Mouse (Mus musculus): Measurements from ENCODE around the gene Pgap2. TPM values are rescaled to one million over a fixed set of nuclear protein-coding genes. Genes with fewer than 3 reads are reported as not detected.

Gene Pgap2
- polyA plus RNA-seq, 1 experiment, result 64.7 TPM

DNA sequence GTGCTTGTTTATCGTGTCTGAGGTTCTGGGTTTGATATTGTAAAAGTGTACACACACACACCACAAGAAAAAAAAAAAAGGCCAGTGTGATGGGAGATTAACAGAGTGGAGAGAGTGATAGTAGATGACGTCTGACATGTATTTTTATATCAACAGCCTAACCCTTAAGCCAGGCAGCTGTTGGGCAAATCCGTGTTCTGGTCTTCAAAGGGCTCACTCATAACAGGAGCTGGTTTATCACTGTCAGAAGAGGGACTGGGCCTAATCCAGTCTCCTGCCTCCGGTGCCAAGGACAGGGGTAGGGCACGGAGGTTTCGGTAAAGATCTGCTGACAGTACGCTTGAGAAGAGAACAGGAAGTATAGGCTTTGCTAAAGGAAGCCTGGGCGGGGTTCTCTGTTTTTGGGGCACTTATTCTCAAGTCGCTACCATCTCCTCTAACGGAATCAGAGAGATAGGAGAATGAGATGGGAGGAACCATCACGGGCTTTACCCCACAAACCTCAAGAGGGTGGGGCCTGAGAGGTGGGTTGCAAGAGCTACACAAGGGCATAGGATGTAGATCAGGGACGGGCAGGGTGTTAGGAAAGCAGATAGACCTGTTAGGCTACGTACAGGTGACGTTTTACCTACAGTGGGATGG is 56.5 kb downstream of the Pgap2 start:
- DNase-seq (ENCODE audit: low spot score), result no peak

DNA sequence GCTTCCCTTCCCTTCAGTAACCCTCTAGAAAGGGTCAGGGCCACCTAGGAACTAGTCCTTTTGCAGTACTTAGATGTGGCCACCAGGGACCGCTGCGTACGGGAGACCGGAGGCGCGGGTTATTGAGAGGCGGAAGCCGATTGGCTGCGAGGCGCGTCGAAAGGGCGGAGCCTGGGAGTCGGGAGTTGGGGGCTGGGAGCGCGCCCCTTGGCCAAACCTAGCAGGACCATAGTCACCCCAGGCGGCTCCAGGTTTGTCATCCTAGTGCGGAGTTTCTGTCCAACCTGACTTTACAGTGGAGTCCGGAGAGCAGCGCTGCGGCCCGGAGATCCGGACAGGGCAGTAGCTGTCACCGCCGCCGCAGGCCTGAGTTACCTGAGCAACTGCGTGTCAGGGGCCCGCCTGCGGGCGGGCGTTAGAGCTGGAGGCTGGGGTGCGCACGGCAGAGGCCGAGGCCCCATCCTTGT is 57.1 kb downstream of the Pgap2 start:
- peak; percentile 94 for DNase-seq (ENCODE audit: low spot score)

DNA sequence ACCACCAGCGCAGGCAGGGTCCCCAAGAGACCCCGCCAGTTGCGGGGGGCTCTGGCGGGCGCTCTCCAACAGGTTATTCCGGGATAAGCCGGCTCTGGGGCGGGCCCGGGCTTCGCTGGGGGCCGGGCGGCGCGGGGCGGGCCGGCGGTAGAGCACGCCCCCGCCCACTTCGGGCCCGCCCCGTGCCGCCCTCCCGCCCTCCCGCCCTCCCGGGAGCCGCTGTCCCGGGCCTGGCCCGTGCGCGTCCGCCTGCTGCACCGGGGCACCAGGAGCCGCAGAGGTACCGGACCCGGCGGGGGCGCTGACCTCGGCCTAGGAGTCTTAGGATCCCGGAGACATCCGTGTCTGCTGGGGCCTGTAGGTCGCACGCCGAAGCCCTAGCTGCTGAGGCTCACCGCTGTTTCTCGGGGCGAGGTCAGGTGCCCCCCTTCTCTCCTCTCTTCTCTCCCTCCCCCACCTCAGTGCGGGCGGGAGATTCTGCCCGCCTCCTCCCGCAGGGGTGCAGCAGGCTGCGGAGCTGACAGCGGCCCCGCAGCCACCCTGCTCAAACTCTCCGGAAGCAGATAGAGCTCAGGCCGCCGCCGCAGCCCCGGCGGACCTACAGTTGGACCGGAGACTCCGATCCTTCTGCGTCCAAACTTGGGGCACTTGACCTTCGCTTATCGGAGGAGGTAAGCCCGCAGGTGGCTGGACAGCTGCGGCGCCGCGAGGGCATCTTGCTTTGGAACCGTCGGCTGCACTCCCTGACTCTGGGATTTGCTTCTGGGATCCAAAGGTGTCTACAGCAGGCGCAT is 57.8 kb downstream of the Pgap2 start, which contains the start of gene Stim1:
TSS of gene Stim1 (plus strand) at position 206 of the 794 bp plus-strand sequence.
- DNase-seq (ENCODE audit: low spot score), result no peak

- DNase-seq (ENCODE audit: low spot score), result no peak
Observed at GRCm38 (mm10) chr7:102268395-102268748, 58.4 kb downstream of the Pgap2 start.

DNA sequence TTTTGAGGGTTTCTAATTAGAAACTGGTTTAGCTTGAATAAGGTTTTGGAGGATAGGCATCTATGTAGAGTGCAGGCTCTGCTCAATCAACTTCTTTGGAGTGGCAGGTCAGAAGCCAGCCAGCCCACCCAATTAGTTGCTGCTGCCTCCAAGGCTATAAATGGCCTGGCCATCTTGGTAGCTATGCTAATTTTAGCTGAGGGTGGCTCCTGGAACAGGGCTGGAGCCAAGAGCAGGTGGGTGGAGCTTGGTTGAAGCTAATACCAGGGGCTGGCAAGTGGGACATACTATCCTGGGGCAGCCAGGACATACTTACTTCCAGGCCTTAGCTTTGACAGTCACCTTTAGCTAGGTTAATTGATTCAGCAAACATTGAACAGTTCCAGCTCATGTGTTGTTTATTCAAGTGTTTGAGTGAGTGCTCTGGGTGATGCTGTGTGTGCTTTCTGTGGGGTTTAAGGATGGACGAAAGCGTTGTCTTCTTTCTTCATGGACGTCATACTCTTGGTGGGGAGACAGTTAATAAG is 62.5 kb downstream of the Pgap2 start:
- DNase-seq (ENCODE audit: low spot score), result no peak

GRCm38 (mm10) chr7:102281403-102281802 is 71.4 kb downstream of the Pgap2 start:
- no peak for DNase-seq (ENCODE audit: low spot score)

GRCm38 (mm10) chr7:102282261-102282660 is 72.3 kb downstream of the Pgap2 start:
- no peak for DNase-seq (ENCODE audit: low spot score)

Other genes with a start within 250 kb of the Pgap2 start
- 6.7 and 8.9 TPM in 2 replicates for gene Il18bp, start 191.5 kb upstream of the Pgap2 start, polyA plus RNA-seq (2012; rRNA removed)
- 39.0 and 46.9 TPM in 2 replicates for gene Rnf121, start 144.7 kb upstream of the Pgap2 start, polyA plus RNA-seq (2012; rRNA removed)
- 28.4 and 32.1 TPM in 2 replicates for gene Xndc1, start 144.7 kb upstream of the Pgap2 start, polyA plus RNA-seq (2012; rRNA removed)
- gene Xntrpc, start 144.5 kb upstream of the Pgap2 start, polyA plus RNA-seq (2012; rRNA removed), result 1.8 and 2.3 TPM in 2 replicates
- 0.92 TPM in 1 of 2 replicates, not detected in the other for gene Trpc2, start 127.1 kb upstream of the Pgap2 start, polyA plus RNA-seq (2012; rRNA removed)
- 0.06 and 0.16 TPM in 2 replicates for gene Art1, start 108.5 kb upstream of the Pgap2 start, polyA plus RNA-seq (2012; rRNA removed)
- 0.47 and 0.48 TPM in 2 replicates for gene Art5, start 100.7 kb upstream of the Pgap2 start, polyA plus RNA-seq (2012; rRNA removed)
- 0.03 TPM in 1 of 2 replicates, not detected in the other for gene Chrna10, start 93.4 kb upstream of the Pgap2 start, polyA plus RNA-seq (2012; rRNA removed)
- gene Nup98, start within 50 bp of the Pgap2 start, polyA plus RNA-seq (2012; rRNA removed), result 17.6 and 20.9 TPM in 2 replicates
- 47.2 and 67.2 TPM in 2 replicates for gene Rhog, start 45.8 kb downstream of the Pgap2 start, polyA plus RNA-seq (2012; rRNA removed)
- 89.4 and 107 TPM in 2 replicates for gene Stim1, start 57.6 kb downstream of the Pgap2 start, polyA plus RNA-seq (2012; rRNA removed)
- gene Rrm1, start 231.5 kb downstream of the Pgap2 start, polyA plus RNA-seq (2012; rRNA removed), result 21.9 and 23.9 TPM in 2 replicates

Data from urinary bladder, adult 2 months (tissue).